Mouse (Mus musculus): ENCODE data around the gene Defb29.

GRCm38 (mm10) chr2:152588450-152588849 lies 48.6 kb upstream of the Defb29 start:
- TF ChIP-seq TAL1 (IDR thresholded peaks at IDR 0.05; ENCODE audit: low read length) (no peak), GATA1 (IDR thresholded peaks at IDR 0.05; ENCODE audit: low read length) (no peak)
